Mouse (Mus musculus) cortical plate, adult 2 months (tissue): Measurements from ENCODE around the gene Scn1b.

ENCODE experiments used
- CTCF ChIP-seq: fragments of 200-500 bp; IDR thresholded peaks from 2 replicates; pipeline ENCODE4 v1.5.1; 2011; ENCODE audit warnings: mild to moderate bottlenecking, control low read depth, low read length; ENCODE audit not compliant: insufficient read depth; ENCODE audit errors: extremely low read depth
- POLR2A ChIP-seq: fragments of 200-500 bp; IDR thresholded peaks from 2 replicates; pipeline ENCODE4 v1.6.1; 2011; ENCODE audit warnings: mild to moderate bottlenecking, low read length, control low read depth; ENCODE audit not compliant: insufficient read depth; ENCODE audit errors: extremely low read depth

DNA sequence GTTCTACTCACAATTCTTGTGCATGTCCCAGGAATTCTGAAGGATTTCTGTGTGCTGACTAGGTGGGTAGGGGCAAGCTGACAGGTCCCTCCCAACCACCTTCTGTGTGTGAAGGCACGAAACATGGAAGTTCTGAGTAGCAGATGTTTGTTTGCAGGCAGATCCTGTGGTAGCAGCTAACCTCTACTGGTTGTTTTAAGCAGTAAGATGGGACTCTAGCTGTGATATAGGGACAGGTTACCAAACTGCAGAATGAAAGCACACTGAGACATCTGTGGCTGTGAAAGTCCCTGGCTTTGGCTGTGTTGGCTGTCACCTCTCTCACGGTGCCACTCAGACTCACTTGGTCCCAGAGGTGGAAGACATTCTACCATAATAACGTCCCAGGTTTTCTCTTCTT lies 34.4 kb upstream of the Scn1b start:
- TF ChIP-seq CTCF (no peak), POLR2A (no peak)
